Mouse (Mus musculus): ENCODE results near the gene Dennd5b.

DNA sequence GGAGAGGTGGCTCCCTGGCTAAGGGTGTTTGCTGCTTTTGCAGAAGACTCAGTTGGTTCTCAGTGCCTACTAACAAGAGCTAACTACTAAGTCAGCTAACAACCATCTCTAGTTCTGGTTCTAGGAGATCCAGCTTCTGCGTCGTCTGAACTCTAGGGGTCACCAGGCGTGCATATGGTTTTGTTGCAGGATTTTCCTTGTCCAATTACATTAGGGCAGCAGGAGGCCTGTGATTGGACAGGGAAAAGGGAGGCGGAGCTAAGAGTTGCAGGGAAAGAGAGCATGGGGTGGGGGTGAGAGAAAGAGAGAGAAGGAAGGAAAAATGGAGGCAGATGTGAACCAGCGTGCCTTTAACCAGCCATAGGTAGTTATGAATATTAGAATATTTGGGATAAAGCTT is 83.0 kb downstream of the Dennd5b start:
- no peak for TF ChIP-seq POLR2A (IDR thresholded peaks at IDR 0.05; ENCODE audit: insufficient read depth, low read depth, low read length)
- TF ChIP-seq CTCF (IDR thresholded peaks at IDR 0.05), result no peak
- TF ChIP-seq EP300 (IDR thresholded peaks at IDR 0.05; ENCODE audit: insufficient read depth, low read depth, low read length), result no peak
